10 mouse cellular contexts compared by ENCODE assay signal in the genomic region with DNA sequence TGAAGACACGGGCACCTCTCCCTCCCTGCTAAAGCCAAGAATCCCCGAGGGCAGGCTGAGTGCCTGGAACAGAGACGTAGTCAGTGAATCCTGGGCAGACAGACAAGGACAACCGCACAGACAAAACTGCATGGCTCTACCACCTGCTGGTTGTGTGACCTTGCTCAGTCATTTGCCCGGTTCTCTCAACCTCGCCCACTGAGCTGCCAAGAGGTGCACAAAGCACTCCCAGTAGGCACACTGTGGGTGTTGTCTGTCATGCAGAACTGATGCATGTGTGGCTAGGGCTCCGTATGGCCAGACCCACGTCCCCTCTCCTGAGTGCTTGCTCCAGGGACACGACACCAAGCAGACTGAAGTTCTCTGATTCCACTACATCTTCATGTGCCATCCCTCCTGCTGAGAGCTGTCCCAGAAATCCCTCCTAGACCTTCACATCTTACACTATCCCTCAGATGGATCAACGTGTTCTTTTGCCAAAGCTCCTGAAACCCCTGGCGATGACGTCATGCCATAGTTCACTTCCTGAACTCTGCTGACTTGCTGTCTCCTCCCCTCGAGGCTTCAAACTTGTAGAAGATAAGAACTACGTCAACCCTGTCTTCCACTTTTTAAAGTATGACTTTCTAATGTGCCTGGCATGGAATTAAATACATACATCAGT. TPM values are rescaled to one million over a fixed set of nuclear protein-coding genes. Genes with fewer than 3 reads are reported as not detected.
A peak's percentile ranks its signal among the peaks of the same experiment; 100 is the strongest.
DNase-seq lines count a peak whose midpoint lies in the region; ATAC-seq and TF ChIP-seq lines count a peak whose summit lies in the region.
"Had no signal": no experiment of that assay in that cellular context is flagged by ENCODE, and none has a peak within 500 bp of the region (broad histone marks: within the 10 kb centered on the region; RNA-seq: fewer than 3 reads in every experiment).

No protein-coding gene starts in this region.

- ATAC-seq in heart, embryonic 14.5 days (ENCODE audit: insufficient number of reproducible peaks, insufficient read depth, low FRiP score, low read depth) = no peak
- ATAC-seq in lung, embryonic 16.5 days (ENCODE audit: low read depth) = peak; percentile 81
- peak; percentile 30; the same call in 1 of the 2 replicates for ATAC-seq in stomach, embryonic 15.5 days (ENCODE audit: insufficient read depth, low FRiP score, low read depth)

- peaks cover 68% of the 10 kb centered on the region for H3K36me3 ChIP-seq in heart, embryonic 14.5 days (ENCODE audit: control insufficient read depth, insufficient read depth, low read length)
- H3K36me3 ChIP-seq in lung, embryonic 16.5 days (ENCODE audit: control insufficient read depth, insufficient read depth, low read length) = peaks cover 29% of the 10 kb centered on the region
- H3K36me3 ChIP-seq in stomach, embryonic 15.5 days = peaks cover 36% of the 10 kb centered on the region

- TF ChIP-seq POLR2A in lung, adult 2 months (IDR thresholded peaks at IDR 0.05; ENCODE audit: borderline replicate concordance, extremely low read depth, low read depth, low read length) = no peak

- H3K27ac ChIP-seq in heart, embryonic 14.5 days (replicated peaks in 1 of 2; ENCODE audit: control insufficient read depth in 1 of 2, insufficient read depth in 1 of 2, low read depth in 2 of 2, low read length in 2 of 2) = 0 out of 4 replicates have a peak overlapping the region, but pooled peaks have one; percentile 4 to 6
- 0 out of 2 replicates have a peak overlapping the region, but pooled peaks have one; percentile 15 for H3K27ac ChIP-seq in lung, embryonic 16.5 days (ENCODE audit: low read length)
- peak overlapping the region; percentile 63 for H3K27ac ChIP-seq in stomach, embryonic 15.5 days

- H3K27me3 ChIP-seq in heart, embryonic 14.5 days (ENCODE audit: control insufficient read depth, insufficient read depth, low read length) = no peaks in the 10 kb centered on the region
- no peaks in the 10 kb centered on the region for H3K27me3 ChIP-seq in lung, embryonic 16.5 days (ENCODE audit: control insufficient read depth, insufficient read depth, low read depth, low read length)
- H3K27me3 ChIP-seq in stomach, embryonic 15.5 days (replicated peaks) = no peaks in the 10 kb centered on the region

- no peak overlapping the region for H3K9ac ChIP-seq in heart, embryonic 14.5 days (ENCODE audit: low read length)
- no peak overlapping the region for H3K9ac ChIP-seq in lung, embryonic 16.5 days (ENCODE audit: low read length)
- no peak overlapping the region for H3K9ac ChIP-seq in stomach, embryonic 15.5 days

- 71% methylated on average over 14 of the region's 14 CpGs for WGBS in heart, embryonic 14.5 days
- 53% methylated on average over 14 of the region's 14 CpGs for WGBS in lung, embryonic 16.5 days
- WGBS in lung, adult 2 months = 65% methylated on average over 14 of the region's 14 CpGs
- 68% methylated on average over 14 of the region's 14 CpGs for WGBS in stomach, embryonic 15.5 days

- TF ChIP-seq CTCF in lung, adult 2 months (IDR thresholded peaks at IDR 0.05; ENCODE audit: insufficient read depth, low read length) = no peak

- H3K4me2 ChIP-seq in heart, embryonic 14.5 days (ENCODE audit: low read length) = no peak overlapping the region
- H3K4me2 ChIP-seq in lung, embryonic 16.5 days (ENCODE audit: low read depth, low read length) = no peak overlapping the region
- H3K4me2 ChIP-seq in stomach, embryonic 15.5 days = no peak overlapping the region

- DNase-seq in heart, postnatal 4 days = no peak
- DNase-seq in lung, adult 2 months = no peak
- peak; percentile 75 for DNase-seq in adrenal gland, postnatal 14 days
- no peak for DNase-seq in cerebellum, adult 18-20 months
- DNase-seq: cerebellum, postnatal 14 days; right cerebral cortex, postnatal 14 days; thymus, adult 18-20 months had no signal

- H3K4me3 ChIP-seq in heart, embryonic 14.5 days (ENCODE audit: control insufficient read depth in 1 of 2, insufficient read depth in 1 of 2, low read depth in 1 of 2, low read length in 2 of 2) = no peak overlapping the region
- no peak overlapping the region for H3K4me3 ChIP-seq in lung, embryonic 16.5 days (ENCODE audit: low read length)
- H3K4me3 ChIP-seq in lung, adult 2 months (replicated peaks; ENCODE audit: extremely low read depth, low read depth, low read length) = no peak overlapping the region
- H3K4me3 ChIP-seq in stomach, embryonic 15.5 days (replicated peaks) = no peak overlapping the region

- peaks cover 9 to 11% of the 10 kb centered on the region in 2 experiments for H3K4me1 ChIP-seq in heart, embryonic 14.5 days (ENCODE audit: control insufficient read depth in 2 of 2, insufficient read depth in 2 of 2, low read length in 2 of 2)
- H3K4me1 ChIP-seq in lung, embryonic 16.5 days (replicated peaks; ENCODE audit: control insufficient read depth, insufficient read depth, low read length) = peaks cover 15% of the 10 kb centered on the region
- H3K4me1 ChIP-seq in lung, adult 2 months (ENCODE audit: control insufficient read depth, insufficient read depth, low read length) = peaks cover 4% of the 10 kb centered on the region; the same call in 1 of the 2 replicates
- peaks cover 5% of the 10 kb centered on the region; the same call in 1 of the 2 replicates for H3K4me1 ChIP-seq in stomach, embryonic 15.5 days

- H3K9me3 ChIP-seq in heart, embryonic 14.5 days (ENCODE audit: control insufficient read depth, low read length) = no peaks in the 10 kb centered on the region
- H3K9me3 ChIP-seq in lung, embryonic 16.5 days (ENCODE audit: control insufficient read depth, low read length) = no peaks in the 10 kb centered on the region
- H3K9me3 ChIP-seq in stomach, embryonic 15.5 days = no peaks in the 10 kb centered on the region

RNA-seq across cellular contexts. Expression of a gene that starts 45.6 kb away (rescaled TPM):
- polyA plus RNA-seq in heart, embryonic 14.5 days (2014; fragmentation: Nextera tagmentation; extraction: Ambion mirVana) = 26.7 and 27.0 TPM in 2 replicates
- 10 to 100 TPM; 35.7 to 37.3 TPM for total RNA-seq in heart, postnatal 4 days (2021)
- polyA plus RNA-seq in lung, embryonic 16.5 days (2015; fragmentation: Nextera tagmentation; extraction: Ambion mirVana) = 27.3 and 28.4 TPM in 2 replicates
- 26.9 and 31.5 TPM in 2 replicates for polyA plus RNA-seq in lung, adult 2 months (2012; rRNA removed)
- total RNA-seq in adrenal gland, postnatal 14 days (2021) = 33.3 and 34.4 TPM in 2 replicates
- polyA plus RNA-seq in stomach, embryonic 15.5 days (2015; fragmentation: Nextera tagmentation; extraction: Ambion mirVana) = 22.7 and 27.0 TPM in 2 replicates

Comparison
In these comparisons a context has a peak if more than half of its experiments do, and no peak if none do; other contexts are left out.
1. H3K27ac ChIP-seq: peak in every context shown above with its lines; median percentile 63 in stomach, embryonic 15.5 days; 15 in lung, embryonic 16.5 days; 5 in heart, embryonic 14.5 days.